Mouse (Mus musculus): ENCODE results near the gene Trmt61a.

Gene Trmt61a

DNA sequence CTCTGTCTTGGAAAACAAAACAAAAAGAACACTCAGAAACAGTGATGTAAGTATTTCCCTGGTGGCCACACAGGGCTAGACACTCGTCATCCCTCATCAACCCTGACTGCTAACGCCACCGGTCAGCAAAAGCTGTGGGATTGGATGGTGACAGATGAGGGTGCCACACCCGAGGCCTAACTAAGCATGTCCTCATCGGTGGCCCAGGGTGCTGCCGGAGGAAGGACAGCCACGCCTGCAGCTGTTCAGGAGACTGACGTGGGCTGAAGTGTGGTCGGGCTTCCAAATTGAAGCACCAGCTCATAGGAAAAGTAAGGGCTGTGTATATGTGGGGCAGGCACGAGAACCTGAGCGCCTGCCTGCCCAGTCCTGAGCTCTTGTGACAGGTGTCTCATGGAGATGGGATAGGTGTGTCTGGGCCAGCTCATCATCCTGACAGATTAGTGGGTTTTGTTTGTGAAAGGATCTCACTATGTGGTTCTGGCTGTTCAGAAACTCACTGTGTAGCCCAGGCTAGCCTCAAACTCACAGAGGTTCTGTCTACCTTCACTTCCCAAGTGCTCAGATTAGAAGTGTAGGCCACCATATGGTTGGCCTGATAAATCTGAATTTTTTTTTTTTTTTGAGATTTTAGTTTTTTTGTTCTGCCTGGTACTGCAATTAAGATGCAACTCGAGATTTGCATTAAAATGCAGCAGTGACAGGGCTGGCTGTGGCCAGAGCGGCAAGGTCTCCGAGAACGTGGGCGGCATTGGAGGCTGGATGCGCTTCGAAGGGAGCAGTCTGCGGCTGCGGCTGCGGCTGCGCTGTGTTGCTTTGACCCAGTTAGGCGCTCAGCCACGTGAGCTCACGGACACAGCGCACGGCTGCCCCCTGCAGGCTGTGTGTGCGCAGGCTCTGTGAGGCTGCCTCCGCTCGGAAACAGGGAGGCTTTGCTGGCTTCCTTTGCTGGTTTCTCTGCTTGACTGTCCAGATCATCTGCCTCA, 54.2 kb downstream of the Trmt61a start:
- peak; percentile 97 for DNase-seq (ENCODE audit: low spot score)

DNA sequence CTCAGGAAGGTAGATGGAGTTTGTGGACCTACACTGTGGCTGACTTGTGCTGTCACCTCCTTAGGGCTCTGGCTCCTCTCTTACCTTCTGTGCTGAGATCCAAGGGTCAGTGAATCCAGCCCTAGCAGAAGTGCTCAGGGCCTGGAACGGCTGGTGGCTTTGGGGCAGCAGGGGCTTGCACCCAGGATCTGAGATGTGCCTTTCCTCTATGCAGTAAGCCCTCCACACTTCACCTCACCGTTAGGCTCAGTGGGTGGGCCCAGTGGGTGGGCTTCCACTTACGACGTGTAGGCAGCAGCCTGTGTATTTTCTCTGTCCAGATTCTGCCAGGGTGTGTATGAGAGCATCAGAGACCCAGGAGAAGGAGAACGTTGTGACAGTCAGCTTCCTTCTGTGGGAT, 55.0 kb downstream of the Trmt61a start:
- no peak for DNase-seq (ENCODE audit: low spot score)
